Mouse (Mus musculus) telencephalon, adult 2 months (tissue): ENCODE data around the gene Rpl27a.
A peak's percentile ranks its signal among the peaks of the same experiment; 100 is the strongest.

Experiments used
- DNase-seq: peaks from one replicate; pipeline ENCODE4 v3.0.0-alpha.2; 2011; ENCODE audit warnings: low read depth, low spot score

Rpl27a gene

DNA sequence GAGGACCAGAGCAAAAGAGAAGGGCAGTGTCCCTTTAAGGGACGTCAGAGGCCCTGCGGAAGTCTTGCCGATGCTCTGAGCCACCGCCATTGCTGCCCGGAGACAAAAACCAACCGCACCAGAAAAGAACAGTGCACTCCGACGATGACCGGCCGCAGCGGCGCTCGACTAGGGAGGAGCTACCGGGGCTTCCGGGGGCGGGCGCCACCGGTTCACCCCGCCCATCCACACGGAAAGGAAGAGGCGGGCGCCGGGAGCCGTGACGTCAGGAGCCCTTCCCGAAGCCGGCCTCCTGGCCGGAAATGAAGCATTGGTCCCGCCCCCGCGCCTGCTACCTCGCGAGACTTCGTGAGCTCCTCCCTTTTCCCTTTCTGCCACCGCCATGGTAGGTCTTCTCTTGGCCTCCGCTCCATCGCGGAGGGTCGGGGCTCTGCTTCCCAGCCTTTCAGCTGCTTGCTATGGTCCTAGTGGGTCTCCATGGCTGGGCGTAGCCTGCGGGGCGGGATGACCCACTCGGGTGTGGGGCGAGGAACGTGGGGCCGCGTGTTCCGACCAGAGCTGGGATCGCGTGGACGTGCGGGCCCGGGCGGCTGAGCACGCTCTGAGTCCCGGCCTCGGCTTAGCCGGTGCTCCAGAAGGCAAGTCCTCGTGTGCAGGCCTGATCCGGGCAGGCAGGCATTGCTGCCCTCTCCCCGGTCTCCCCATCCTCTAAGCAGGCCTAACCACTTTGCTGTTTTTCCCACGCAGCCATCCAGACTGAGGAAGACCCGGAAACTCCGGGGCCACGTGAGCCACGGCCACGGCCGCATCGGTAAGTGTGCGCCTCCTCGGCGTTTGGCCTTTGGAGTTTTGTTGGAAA is at the start of gene Rpl27a:
Rpl27a (plus strand) TSS at position 310 of the 859 bp plus-strand sequence.
- peak; percentile 94 for DNase-seq

- no peak for DNase-seq
Observed at GRCm38 (mm10) chr7:109470700-109471099, 48.2 kb upstream of the Rpl27a start.

- no peak for DNase-seq
Observed at GRCm38 (mm10) chr7:109477926-109478325, 41.0 kb upstream of the Rpl27a start.

GRCm38 (mm10) chr7:109480765-109481197 is 38.2 kb upstream of the Rpl27a start:
- no peak for DNase-seq

GRCm38 (mm10) chr7:109484221-109484620 is 34.7 kb upstream of the Rpl27a start:
- DNase-seq: no peak

GRCm38 (mm10) chr7:109492616-109493318 is 26.2 kb upstream of the Rpl27a start:
- DNase-seq: no peak

GRCm38 (mm10) chr7:109493319-109494316 is 25.3 kb upstream of the Rpl27a start:
- peak; percentile 59 for DNase-seq

DNA sequence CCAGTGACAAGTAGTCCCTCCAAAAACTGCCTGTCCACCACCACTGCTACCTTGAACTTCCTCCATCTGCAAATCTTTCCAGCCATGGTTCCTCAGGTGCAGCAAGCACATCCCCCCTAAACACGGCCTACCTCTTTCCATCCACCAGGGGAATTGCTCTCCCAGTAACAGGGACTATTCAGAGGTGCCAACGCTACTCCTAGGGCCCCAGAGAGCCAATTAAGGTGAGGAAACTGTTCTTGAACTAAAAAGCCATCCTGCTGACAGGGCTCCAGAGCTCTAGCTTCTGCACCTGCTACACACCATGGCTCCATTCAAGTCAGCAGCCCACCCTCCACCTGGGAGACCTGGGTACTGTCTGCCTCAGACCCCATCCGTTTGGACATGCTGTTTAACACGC is 21.4 kb upstream of the Rpl27a start:
- DNase-seq: no peak

- DNase-seq: no peak
Observed at GRCm38 (mm10) chr7:109507119-109507518, 11.8 kb upstream of the Rpl27a start.

DNA sequence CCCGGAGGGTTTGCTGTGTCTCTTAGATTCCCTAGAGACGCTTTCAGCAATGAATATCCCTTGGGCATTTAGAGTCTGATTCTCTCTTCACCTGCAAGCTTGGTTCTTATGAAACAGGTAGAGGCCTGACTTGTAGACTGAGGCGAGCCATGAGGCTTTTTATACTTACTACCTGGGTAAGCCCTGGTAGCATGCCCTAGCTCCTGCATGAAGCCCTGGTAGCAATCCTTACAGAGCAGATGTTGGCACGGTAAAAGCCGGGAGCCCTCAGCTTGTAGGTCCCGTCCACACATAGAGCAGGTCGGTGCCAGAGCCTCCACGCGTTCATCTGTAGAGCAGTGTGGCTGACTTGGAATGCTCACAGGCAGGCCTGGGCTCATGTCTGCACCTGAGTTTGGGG is 11.4 kb upstream of the Rpl27a start:
- DNase-seq: no peak

GRCm38 (mm10) chr7:109508034-109508433 is 10.9 kb upstream of the Rpl27a start, which contains the start of gene Trim66:
Gene Trim66 (minus strand): TSS chr7:109508134.
- DNase-seq: no peak

- DNase-seq: no peak
Observed at GRCm38 (mm10) chr7:109510799-109511198, 8.1 kb upstream of the Rpl27a start.

GRCm38 (mm10) chr7:109511838-109512237 is 7.1 kb upstream of the Rpl27a start:
- DNase-seq: no peak

DNA sequence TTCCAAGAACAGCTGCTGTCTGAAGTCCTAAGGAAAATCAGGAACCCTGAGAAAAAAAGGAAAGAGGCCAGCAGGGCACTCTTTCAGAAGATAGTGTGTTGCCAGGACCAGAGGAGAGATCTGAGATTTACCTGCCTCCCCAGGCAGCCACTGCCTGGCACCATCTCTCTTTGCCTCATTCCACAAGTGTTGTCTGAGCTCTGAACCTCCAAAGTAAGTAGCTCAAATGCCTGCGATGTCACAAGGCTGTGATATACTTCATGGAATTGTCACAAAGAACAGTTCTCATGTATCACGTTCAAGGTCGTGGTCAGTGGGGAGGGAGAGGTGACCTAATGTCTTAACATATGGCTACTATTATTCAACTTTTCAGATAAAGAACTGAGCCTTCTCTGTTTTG is 2.4 kb upstream of the Rpl27a start:
- no peak for DNase-seq

GRCm38 (mm10) chr7:109518036-109518681 is 788 bp upstream of the Rpl27a start:
- no peak for DNase-seq

GRCm38 (mm10) chr7:109519936-109520335 is 989 bp downstream of the Rpl27a start:
- no peak for DNase-seq

GRCm38 (mm10) chr7:109522084-109522483 is 3.1 kb downstream of the Rpl27a start:
- DNase-seq: no peak

GRCm38 (mm10) chr7:109523304-109523703 is 4.4 kb downstream of the Rpl27a start:
- DNase-seq: no peak

DNA sequence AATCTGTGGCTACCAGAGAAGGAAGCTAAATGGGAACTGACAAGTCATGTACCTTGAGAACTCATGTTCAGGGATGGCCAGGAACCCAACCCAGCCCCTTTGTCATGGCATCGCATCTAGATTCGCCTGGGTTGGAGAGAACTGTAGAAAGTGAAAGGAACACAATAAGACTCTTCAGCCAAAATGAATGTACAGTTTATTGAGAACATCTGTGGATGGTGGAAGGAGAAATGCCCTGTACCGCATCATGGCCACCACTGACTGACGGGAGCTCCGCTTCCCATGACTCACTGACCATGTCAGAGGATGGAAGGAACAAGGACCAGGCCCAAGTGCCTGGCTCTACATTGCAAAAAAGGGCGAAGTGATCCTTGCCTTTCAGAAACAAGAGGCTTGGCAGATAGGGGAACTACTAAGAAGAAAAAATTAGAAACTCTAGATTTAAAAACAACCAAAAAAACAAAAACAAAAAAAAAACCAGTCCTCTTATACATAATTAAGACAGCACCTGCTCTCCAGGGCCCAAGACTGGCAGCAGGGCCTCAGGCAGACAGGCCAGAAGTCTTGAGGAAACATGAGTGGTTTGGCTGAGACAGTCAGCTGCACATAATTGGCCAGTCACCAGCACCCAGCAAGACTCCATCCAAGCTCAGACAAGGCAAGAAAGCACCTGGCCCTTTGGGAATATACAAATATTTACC is 4.9 kb downstream of the Rpl27a start:
- no peak for DNase-seq

DNA sequence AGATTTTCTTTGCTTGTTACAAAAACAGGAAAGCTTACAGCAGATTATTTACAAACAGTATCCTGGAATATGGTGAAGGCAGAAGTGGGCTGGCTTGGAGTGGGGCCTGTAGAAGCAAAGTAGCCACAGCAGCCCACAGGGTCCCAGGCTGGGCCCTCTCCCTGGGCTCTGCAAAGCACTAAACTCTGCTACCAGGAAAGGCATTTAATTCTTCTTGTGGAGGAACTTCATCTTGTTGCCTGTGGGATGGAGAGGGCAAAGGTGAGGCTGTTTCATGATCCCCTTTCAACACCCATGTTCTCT is 5.4 kb downstream of the Rpl27a start:
- no peak for DNase-seq

- DNase-seq: no peak
Observed at GRCm38 (mm10) chr7:109524763-109525162, 5.8 kb downstream of the Rpl27a start.
